Mouse (Mus musculus) spleen, adult 2 months (tissue): ENCODE measurements at regions not wholly inside any gene's neighbourhood (a gene's known extent, or its start where the extent isn't known, plus 50 kb on each side); places are given as distances from the start of the nearest gene placed in this dataset.

ENCODE experiments used
- CTCF ChIP-seq: fragments of 200-500 bp; IDR thresholded peaks from 2 replicates; pipeline ENCODE4 v1.5.1; 2011; ENCODE audit warnings: mild to moderate bottlenecking, inconsistent platforms; ENCODE audit not compliant: insufficient read depth, insufficient read length, insufficient replicate concordance; ENCODE audit errors: extremely low read depth
- POLR2A ChIP-seq: fragments of 200-500 bp; IDR thresholded peaks from 2 replicates; pipeline ENCODE4 v1.6.1; 2011; ENCODE audit warnings: low read depth, low read length, inconsistent platforms

DNA sequence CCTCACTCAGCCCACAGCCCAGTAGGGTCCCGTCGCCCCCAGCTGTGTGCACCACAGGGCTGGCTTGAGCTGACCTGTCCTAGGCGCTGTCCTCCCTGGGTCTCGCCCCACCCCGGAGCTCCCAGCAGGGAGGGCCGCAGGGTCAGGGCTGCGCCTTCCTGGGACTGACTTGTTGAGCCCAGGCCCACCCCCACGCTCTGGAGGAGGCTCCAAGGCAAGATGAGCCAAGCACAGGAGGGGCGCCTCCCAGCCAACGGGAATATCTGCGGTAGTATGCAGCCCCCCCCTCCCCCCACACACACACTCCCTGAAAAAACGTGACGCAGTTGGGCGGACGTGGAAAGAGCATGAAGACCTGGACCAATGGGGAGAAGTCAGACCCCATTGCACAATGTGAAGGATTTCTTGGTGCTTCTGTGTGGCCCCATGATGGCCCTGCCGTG, 51.8 kb upstream of the Gm11084 start:
- no peak for TF ChIP-seq CTCF
- no peak for TF ChIP-seq POLR2A
